Mouse (Mus musculus) monocyte, adult 5-6 weeks (primary cell): ENCODE results near the gene Adgre4. TPM values are rescaled to one million over a fixed set of nuclear protein-coding genes. Genes with fewer than 3 reads are reported as not detected.
"Not testable (repeated sequence)": the region's sequence is repeated elsewhere in the genome, so short reads cannot be mapped to it uniquely, and the experiment has no call there.

Experiments
- ATAC-seq: fragments of 153-309, 156-312 bp; replicated peaks from 2 replicates; pipeline ENCODE4 v1.8.0; 2017; ENCODE audit warnings: mild to moderate bottlenecking; ENCODE audit not compliant: low TSS enrichment, insufficient number of reproducible peaks, severe bottlenecking, poor library complexity, low FRiP score
- total RNA-seq: library from RNA; stranded (forward); fragments of 200-1000, 200-491, 200-594 nt; gene quantifications from 3 replicates; pipeline ENCODE4 v1.2.3, GENCODE M21; 2017

Adgre4 gene
- 433 to 771 TPM (median 747 TPM) in 3 replicates for total RNA-seq

GRCm38 (mm10) chr17:55749786-55750185 lies at the start of gene Adgre4:
Gene Adgre4 (plus strand): TSS chr17:55749984.
- peak; percentile 79 for ATAC-seq

- ATAC-seq, result peak; percentile 75
Measured at GRCm38 (mm10) chr17:55702161-55702820, 47.5 kb upstream of the Adgre4 start.

- ATAC-seq, result no peak
Measured at GRCm38 (mm10) chr17:55702865-55703264, 46.9 kb upstream of the Adgre4 start.

GRCm38 (mm10) chr17:55711984-55712811 lies 37.6 kb upstream of the Adgre4 start, which contains the start of gene Pot1b:
Gene Pot1b (minus strand): TSS chr17:55712628.
- peak; percentile 96 for ATAC-seq

GRCm38 (mm10) chr17:55721270-55721669 lies 28.5 kb upstream of the Adgre4 start:
- peak; percentile 83 for ATAC-seq

GRCm38 (mm10) chr17:55722250-55722649 lies 27.5 kb upstream of the Adgre4 start:
- ATAC-seq, result peak; percentile 75

GRCm38 (mm10) chr17:55726193-55726592 lies 23.6 kb upstream of the Adgre4 start:
- ATAC-seq, result peak; percentile 83

- peak; percentile 98 for ATAC-seq
Measured at GRCm38 (mm10) chr17:55736675-55737074, 13.1 kb upstream of the Adgre4 start.

- peak; percentile 77 for ATAC-seq
Measured at GRCm38 (mm10) chr17:55751170-55751569, 1.4 kb downstream of the Adgre4 start.

- ATAC-seq, result no peak
Measured at GRCm38 (mm10) chr17:55813642-55814041, 63.9 kb downstream of the Adgre4 start.

- no peak for ATAC-seq
Measured at GRCm38 (mm10) chr17:55816853-55817252, 67.1 kb downstream of the Adgre4 start.

GRCm38 (mm10) chr17:55821566-55821965 lies 71.8 kb downstream of the Adgre4 start:
- ATAC-seq, result no peak

GRCm38 (mm10) chr17:55843067-55843466 lies 93.3 kb downstream of the Adgre4 start:
- ATAC-seq, result no peak

GRCm38 (mm10) chr17:55877184-55877583 lies 127.4 kb downstream of the Adgre4 start:
- no peak for ATAC-seq

GRCm38 (mm10) chr17:55878282-55878635 lies 128.5 kb downstream of the Adgre4 start:
- not testable (repeated sequence) for ATAC-seq

GRCm38 (mm10) chr17:55878636-55879369 lies 129.0 kb downstream of the Adgre4 start, which contains the start of gene Zfp119a:
Gene Zfp119a (minus strand): TSS chr17:55878930.
- peak; percentile 100 for ATAC-seq

GRCm38 (mm10) chr17:55883631-55884030 lies 133.8 kb downstream of the Adgre4 start:
- no peak for ATAC-seq

GRCm38 (mm10) chr17:55884912-55885311 lies 135.1 kb downstream of the Adgre4 start:
- no peak for ATAC-seq

GRCm38 (mm10) chr17:55892406-55892955 lies 142.7 kb downstream of the Adgre4 start:
- not testable (repeated sequence) for ATAC-seq
